Mouse (Mus musculus) intestine, postnatal 0 days (tissue): ENCODE data around the gene Syndig1. TPM values are rescaled to one million over a fixed set of nuclear protein-coding genes. Genes with fewer than 3 reads are reported as not detected.

Experiments
- ATAC-seq: fragments of 200-750 bp; cut with Nextera tagmentation; 2 replicates; pipeline ENCODE4 v1.8.0; 2017; ENCODE audit warnings: mild to moderate bottlenecking, moderate TSS enrichment, moderate library complexity
- H3K27ac ChIP-seq: fragments of 300-500 bp; sonication (generic); 2 replicates; pipeline ENCODE4 v1.5.1; 2014; ENCODE audit warnings: mild to moderate bottlenecking, low read depth, low read length, moderate library complexity
- H3K27me3 ChIP-seq: fragments of 300-500 bp; sonication (generic); replicated peaks from 2 replicates; pipeline ENCODE4 v1.6.1; 2014; ENCODE audit warnings: low read length, mixed read lengths; ENCODE audit not compliant: control insufficient read depth, insufficient read depth
- H3K36me3 ChIP-seq: fragments of 300-500 bp; sonication (generic); 2 replicates; pipeline ENCODE4 v1.6.1; 2014; ENCODE audit warnings: mild to moderate bottlenecking, moderate library complexity; ENCODE audit not compliant: control insufficient read depth, insufficient read depth
- H3K4me1 ChIP-seq: fragments of 300-500 bp; sonication (generic); replicated peaks from 2 replicates; pipeline ENCODE4 v1.6.1; 2014; ENCODE audit warnings: antibody characterized with exemption, low read length, mixed read lengths; ENCODE audit not compliant: control insufficient read depth, insufficient read depth
- H3K4me2 ChIP-seq: fragments of 300-500 bp; sonication (generic); replicated peaks from 2 replicates; pipeline ENCODE4 v1.6.1; 2014; ENCODE audit warnings: low read depth, mild to moderate bottlenecking, moderate library complexity
- H3K4me3 ChIP-seq: fragments of 300-500 bp; sonication (generic); 2 replicates; pipeline ENCODE4 v1.5.1; 2014; ENCODE audit warnings: low read depth, low read length
- H3K9ac ChIP-seq: fragments of 300-500 bp; sonication (generic); 2 replicates; pipeline ENCODE4 v1.6.1; 2014; ENCODE audit warnings: mild to moderate bottlenecking, low read depth, low read length
- H3K9me3 ChIP-seq: fragments of 300-500 bp; sonication (generic); 2 replicates; pipeline ENCODE4 v1.6.1; 2016; ENCODE audit warnings: mixed run types; ENCODE audit not compliant: control insufficient read depth
- CTCF ChIP-seq: sonication (generic); IDR thresholded peaks from 2 replicates; pipeline ENCODE4 v1.5.1; 2016; ENCODE audit warnings: low read depth, mild to moderate bottlenecking, control low read depth, antibody characterized with exemption, moderate library complexity
- whole genome bisulfite sequencing: fragments of 180-500 bp; shearing (Covaris S2); extraction: QIAGEN DNeasy Blood & Tissue Kit; methylation state at CpG from one replicate; pipeline ENCODE4 v1.1.7; 2014; 5-methylcytosine and 5-hydroxymethylcytosine counted together
- polyA plus RNA-seq: library from polyadenylated mRNA; unstranded; fragments of >200 nt; fragmentation: Nextera tagmentation; extraction: Ambion mirVana; gene quantifications from 2 replicates; pipeline ENCODE4 v1.2.1, GENCODE M21; 2015

Syndig1 gene
- polyA plus RNA-seq, 1 experiment from 2014 or later = 12.0 TPM

GRCm38 (mm10) chr2:150020706-150021105, 191.7 kb downstream of the Syndig1 start:
- H3K27ac ChIP-seq = no peak overlapping the region
- H3K4me1 ChIP-seq = no peaks in the 10 kb centered on the region
- no peaks in the 10 kb centered on the region for H3K9me3 ChIP-seq
- WGBS = 58% methylated on average over 2 of the region's 2 CpGs
- H3K4me3 ChIP-seq = no peak overlapping the region
- H3K27me3 ChIP-seq = no peaks in the 10 kb centered on the region
- no peak overlapping the region for H3K4me2 ChIP-seq
- no peaks in the 10 kb centered on the region for H3K36me3 ChIP-seq
- no peak for TF ChIP-seq CTCF
- no peak overlapping the region for H3K9ac ChIP-seq
- no peak for ATAC-seq

DNA sequence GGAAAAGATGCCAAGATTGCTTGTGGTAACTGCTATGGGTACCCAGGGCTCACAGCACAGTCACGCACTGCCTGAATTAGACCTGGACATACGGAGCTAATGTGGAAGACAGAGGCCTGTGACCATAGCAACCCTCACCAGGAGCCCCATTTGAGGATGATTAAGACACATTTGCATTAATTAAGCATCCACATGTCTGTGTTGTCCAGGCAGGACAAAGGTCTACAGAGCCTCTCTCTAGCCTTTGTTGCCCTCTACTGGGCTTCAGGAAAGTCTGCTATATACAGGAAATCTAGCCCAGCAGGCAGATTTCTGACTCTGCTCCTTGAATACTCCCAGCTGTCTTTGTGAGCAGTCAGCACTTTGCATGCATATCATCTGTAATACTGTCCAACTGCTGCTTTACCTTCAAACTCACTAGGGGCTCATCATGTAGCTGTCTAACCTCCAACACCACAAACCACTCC, 194.9 kb downstream of the Syndig1 start:
- H3K9me3 ChIP-seq = no peaks in the 10 kb centered on the region
- H3K27ac ChIP-seq = no peak overlapping the region
- no peak overlapping the region for H3K4me3 ChIP-seq
- H3K27me3 ChIP-seq = no peaks in the 10 kb centered on the region
- no peak overlapping the region for H3K9ac ChIP-seq
- TF ChIP-seq CTCF = peak; percentile 71
- 36% methylated on average over 2 of the region's 2 CpGs for WGBS
- H3K36me3 ChIP-seq = no peaks in the 10 kb centered on the region
- no peak overlapping the region for H3K4me2 ChIP-seq
- no peaks in the 10 kb centered on the region for H3K4me1 ChIP-seq
- no peak for ATAC-seq

DNA sequence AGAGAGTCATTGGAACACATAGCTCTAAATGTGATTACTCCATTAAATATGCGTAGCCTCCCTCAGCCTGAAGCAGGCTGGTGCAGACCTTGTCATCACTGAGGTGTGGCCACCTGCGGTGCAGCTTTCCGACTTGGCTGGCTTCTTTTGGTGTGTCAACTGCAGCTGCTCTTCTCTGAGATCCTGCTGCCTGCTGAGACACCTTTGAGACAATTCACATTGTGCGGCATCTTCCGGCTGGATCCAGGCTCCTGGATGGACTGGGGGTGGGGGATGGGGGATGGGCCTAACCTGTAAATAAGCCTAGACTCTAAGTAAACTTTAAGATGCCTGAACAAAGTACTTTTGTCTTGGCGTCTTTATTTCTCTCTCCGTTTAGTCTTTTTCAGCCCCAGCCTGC, 214.5 kb downstream of the Syndig1 start:
- Histone ChIP-seq H3K4me3 (no peak overlapping the region), H3K27me3 (no peaks in the 10 kb centered on the region), H3K4me2 (no peak overlapping the region), H3K9me3 (no peaks in the 10 kb centered on the region), H3K4me1 (no peaks in the 10 kb centered on the region), H3K36me3 (no peaks in the 10 kb centered on the region), H3K27ac (no peak overlapping the region), H3K9ac (no peak overlapping the region)
- ATAC-seq = no peak
- TF ChIP-seq CTCF = no peak
- whole genome bisulfite sequencing = 90% methylated on average over 7 of the region's 7 CpGs

Other genes with a start within 250 kb of the Syndig1 start
- gene C530025M09Rik, start 2.0 kb downstream of the Syndig1 start, polyA plus RNA-seq = 0.35 and 0.54 TPM in 2 replicates